Mouse (Mus musculus) small intestine, adult 2 months (tissue): Measurements from ENCODE around the gene C2cd3.

ENCODE experiments used
- CTCF ChIP-seq: fragments of 200-500 bp; IDR thresholded peaks from 2 replicates; pipeline ENCODE4 v1.5.1; 2012; ENCODE audit warnings: low read depth, mild to moderate bottlenecking, control low read depth, inconsistent platforms, low read length, moderate library complexity, mixed read lengths; ENCODE audit not compliant: insufficient replicate concordance, insufficient read length; ENCODE audit errors: extremely low read depth
- POLR2A ChIP-seq: fragments of 200-500 bp; IDR thresholded peaks from 2 replicates; pipeline ENCODE4 v1.6.1; 2012; ENCODE audit warnings: low read depth, mild to moderate bottlenecking, control low read depth, inconsistent platforms, low read length, moderate library complexity

GRCm38 (mm10) chr7:100448985-100449384, 77.0 kb downstream of the C2cd3 start:
- TF ChIP-seq CTCF (no peak), POLR2A (no peak)
